Mouse (Mus musculus) ES-CJ7 (cell line): ENCODE results near the gene Dbp.

Experiments used
- DNase-seq: peaks from one replicate; pipeline ENCODE4 v3.0.0; 2011; ENCODE audit warnings: low read depth, low spot score

The Dbp gene

DNA sequence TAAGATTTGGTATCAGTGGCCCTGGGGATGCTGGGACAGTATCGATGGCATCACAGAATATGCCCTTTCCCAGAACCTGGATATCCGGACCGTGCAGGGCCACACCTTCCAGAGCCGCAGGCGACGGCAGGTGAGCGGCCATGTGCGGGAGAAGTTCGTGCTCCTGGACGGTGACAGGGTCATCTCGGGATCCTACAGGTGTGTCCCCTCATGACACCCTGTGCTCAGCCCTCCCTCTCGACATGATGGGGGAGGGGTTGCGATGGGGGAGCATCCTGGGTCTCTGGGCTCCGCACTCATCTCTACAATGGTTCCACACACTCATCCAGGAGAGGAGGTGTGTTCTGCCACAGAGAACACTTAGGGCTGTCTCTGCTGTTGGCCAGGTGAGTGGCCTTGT, 18.9 kb downstream of the Dbp start:
- DNase-seq: no peak

DNA sequence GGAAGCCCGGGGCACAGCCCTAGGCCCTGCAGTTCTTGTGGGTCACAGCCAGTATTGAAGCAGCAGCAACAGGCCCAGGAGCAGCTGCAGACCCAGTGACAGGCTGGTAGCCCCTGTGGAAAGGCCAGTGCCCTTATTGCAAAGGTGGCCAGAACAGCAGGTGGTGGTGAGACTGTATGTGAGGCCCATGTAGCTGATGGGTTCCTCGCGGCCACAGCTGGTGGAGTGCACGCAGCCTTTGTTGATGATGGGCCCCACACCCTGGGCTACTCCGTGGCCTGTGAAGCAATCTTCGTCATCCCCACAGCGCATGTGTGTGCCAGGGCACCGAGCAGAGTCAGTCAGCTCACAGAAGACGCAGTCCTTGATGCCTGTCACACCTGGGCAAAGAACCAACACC, 20.3 kb downstream of the Dbp start:
- DNase-seq: no peak

DNA sequence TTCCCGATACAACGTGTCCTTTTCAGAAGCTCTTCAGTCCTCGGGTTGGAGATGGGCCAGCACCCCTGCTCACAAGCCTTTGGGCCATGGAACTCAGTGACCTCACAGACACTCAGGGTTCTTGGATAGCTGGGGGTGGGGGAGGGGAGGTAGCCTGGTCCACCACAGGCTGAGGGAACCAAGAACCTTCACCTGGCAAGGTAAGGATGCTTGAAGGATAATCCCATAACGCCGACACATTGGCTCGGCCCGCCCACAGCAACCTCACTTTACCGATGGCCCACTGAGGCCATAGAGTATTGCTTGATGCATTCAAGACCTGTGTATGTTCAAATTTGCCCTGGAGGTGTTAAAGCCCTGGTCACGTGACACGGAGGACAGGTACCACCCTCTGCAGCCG, 20.8 kb downstream of the Dbp start, which contains the start of gene Spaca4:
Gene Spaca4 (minus strand): TSS at position 101 of the 400 bp plus-strand sequence.
- DNase-seq: no peak

DNA sequence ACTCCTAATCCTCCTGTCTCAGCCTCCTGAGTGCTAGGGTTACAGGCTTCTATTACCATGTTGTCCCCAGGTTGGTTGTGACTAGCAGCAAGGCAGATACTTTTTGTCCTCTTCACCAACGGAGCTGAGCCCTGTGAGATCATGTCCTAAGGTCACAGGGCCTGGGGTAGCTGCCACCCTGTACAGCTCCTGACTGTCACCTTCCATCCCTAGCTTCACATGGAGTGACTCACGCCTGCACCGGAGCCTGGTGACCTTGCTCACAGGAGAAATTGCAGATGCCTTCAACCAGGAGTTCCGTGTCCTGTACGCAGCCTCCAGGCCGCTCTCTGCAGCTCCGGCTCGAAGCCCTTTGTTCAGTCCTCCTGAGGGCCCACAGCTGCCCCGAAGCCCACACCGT, 21.5 kb downstream of the Dbp start:
- DNase-seq: no peak

DNA sequence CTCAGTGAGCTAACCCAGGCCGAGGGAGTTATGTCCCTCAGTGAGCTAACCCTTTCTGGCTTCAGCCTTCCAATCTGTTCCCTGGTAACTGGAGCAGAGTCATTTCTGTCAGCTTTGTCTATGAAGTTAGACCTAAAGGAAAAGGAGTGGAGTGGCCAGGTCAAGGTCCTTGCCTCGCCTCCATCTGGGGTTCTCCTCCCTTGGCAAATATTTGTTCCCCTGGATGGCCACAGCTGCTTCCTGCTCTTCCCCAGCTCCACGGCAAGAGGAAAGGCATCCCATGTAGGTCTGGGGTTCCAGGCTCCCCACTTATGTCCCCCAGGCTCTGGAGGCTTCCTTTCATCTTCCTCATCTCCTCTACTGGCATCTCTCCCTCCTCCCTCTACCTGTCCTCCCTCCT, 22.7 kb downstream of the Dbp start:
- no peak for DNase-seq

DNA sequence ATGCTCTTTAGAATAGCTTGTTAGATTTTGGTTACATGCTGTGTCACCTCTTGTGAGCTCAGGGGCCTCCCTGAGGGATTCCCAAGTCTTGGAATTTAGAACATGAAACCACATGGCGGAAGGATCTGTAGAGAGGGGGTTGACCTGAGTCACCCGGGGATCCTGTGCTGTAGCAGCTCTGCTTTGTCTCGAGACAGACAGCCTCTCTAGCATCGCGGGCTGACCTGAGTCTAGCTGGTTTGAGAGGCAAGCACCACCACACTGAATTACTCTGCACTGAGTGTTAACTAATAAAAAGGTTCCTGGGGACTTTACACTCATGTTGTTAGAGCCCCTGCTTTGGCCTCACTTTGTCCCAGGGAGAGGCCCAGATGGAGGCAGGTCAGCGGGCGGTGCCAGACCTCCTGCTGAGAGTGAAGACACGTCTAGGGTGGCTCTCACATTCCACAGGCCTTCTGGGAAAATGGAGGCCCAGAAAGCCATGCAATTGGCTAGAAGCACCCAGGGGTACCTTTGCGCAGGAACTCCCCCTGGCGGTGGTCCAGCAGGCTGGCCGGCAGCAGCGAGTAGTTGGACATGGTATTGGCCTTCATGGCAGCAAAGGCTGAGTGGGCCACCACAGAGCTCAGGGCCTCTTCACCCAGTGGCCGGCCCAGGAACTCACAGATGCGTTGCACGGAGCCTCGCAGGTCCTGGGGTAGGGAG, 26.0 kb downstream of the Dbp start:
- DNase-seq: peak; percentile 85

DNA sequence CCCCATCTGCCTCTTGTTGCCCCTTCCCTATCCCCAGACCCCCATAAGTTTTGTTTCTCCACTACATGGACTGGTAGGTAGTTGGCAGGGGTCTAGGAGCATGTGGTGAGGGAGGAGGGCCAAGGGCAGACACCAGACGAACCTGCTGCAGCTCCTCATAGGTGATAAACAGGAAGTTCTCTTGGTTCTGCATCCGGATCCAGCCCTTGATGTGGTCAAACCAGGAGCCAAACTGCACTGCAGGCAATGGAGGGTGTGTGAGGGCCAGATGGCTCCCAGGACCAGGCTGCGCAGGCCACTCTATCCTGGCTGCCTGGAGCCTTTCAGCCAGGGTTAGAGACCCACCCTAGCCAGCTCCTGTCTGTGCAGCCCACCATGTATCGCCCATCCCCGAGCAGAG, 28.6 kb downstream of the Dbp start:
- no peak for DNase-seq

DNA sequence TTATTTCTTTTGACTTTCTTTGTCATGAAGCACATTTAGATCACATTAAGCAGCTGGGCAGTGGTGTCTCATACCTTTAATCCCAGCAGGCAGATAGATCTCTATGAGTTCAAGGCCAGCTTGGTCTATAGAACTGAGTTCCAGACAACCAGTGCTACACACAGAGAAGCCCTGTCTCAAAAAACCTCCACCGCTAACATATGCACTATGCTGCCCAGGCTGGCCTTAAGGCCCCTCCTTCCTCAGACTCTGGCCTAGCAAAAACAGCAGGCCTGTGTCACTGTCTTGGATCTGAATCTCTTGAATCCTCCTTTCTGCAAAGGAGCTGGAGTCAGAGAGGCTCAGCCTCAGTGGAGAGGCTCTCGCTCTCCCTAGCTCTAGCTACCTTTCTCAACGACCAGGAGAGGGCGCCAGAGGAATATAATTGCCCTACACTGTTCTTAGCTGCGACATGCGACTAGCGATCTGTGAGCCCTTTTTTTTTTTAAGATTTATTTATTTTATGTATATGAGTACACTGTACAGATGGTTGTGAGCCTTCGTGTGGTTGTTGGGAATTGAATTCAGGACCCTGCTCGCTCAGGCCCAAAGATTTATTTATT, 34.4 kb downstream of the Dbp start:
- DNase-seq: peak; percentile 56

DNA sequence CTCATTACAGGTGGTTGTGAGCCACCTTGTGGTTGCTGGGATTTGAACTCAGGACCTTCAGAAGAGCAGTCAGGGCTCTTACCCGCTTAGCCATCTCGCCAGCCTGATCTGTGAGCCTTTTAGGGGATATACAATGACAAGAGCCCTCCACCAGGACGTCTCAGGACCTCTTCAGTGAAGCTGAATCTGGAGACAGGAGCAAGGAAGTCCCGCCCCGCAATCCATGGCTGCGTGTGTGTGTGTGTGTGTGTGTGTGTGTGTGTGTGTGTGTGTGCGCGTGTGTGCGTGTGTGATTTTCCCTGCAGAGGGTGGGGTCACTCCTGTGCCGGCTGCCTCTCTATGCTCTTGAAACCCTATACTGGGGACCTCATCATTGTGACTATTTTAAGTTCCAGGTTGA, 34.9 kb downstream of the Dbp start:
- DNase-seq: no peak

DNA sequence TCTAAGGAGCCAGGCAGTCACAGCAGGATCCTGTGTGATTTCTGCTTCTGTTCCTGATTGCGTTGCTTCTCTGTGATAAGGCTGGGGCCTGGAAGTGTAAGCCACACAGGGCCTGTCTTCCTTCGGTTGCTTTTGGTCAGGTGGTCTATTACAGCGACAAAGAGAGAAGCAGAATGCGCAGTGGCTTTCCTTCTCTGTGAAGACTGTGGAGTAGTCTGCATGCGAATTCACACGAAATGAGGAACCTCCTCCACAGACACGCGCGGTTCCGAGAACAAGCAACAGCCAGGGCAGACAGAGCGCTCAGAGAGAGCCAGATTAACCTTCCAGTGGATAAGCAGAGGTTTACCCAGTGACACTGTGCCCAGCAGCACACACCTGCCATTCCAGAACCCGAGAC, 36.4 kb downstream of the Dbp start:
- DNase-seq: no peak

DNA sequence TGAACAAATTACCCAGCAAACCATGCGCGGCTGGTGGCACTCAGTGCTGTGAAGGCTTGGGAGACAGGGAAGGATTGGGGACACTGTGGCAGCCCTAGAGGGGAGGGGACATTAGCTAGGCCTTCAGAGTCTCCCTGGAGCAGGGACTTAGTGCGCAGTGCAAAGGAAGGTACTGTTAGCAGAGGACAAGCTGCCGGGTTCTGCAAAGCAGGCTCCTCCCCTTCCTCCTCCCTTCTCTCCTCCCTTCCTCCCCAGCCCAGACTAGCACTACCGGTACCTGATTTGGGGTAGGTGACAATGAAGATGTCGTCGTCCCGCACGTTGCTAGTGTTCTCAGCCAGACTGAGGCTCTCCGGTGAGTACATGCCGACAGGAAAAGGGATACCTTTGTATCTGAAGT, 36.9 kb downstream of the Dbp start:
- DNase-seq: no peak

DNA sequence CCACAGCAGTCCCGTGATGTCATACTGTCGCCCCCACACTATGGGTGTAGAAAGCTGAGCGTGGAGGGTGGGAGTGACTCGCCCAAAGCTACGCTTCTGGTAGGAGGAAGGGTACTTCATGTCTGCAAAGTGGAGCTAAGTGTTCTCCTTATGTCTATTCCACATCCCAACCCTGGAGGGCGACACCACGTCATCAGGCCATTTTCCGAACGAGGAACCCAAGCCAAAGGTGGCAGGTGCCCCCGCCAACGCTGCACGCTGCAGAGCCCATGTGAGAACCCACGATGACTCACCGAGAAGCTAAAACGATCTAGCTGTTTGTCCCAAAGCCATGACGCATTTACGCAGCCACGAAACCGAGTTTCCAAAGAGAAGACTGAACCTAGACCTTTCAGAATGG, 37.5 kb downstream of the Dbp start:
- peak; percentile 48 for DNase-seq

DNA sequence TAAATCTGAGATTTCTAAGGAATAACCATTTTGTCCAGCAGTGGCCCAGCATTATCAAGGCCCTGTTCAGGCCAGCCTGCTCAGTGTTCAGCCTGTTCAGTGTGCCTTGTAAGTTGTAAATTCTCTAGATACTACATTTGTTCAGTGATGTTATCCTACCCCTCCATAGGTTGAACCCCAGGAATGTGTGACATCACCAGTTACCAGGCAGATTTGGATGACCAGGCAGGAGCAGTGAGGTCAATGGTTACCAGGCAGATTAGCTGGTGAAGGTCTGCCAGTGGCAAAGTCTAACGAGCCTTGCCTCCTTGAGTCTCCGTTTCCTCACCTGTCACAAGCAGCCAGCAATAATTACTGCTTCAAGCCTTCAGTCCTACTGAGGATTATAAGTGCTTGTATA, 39.5 kb downstream of the Dbp start:
- peak; percentile 69 for DNase-seq

DNA sequence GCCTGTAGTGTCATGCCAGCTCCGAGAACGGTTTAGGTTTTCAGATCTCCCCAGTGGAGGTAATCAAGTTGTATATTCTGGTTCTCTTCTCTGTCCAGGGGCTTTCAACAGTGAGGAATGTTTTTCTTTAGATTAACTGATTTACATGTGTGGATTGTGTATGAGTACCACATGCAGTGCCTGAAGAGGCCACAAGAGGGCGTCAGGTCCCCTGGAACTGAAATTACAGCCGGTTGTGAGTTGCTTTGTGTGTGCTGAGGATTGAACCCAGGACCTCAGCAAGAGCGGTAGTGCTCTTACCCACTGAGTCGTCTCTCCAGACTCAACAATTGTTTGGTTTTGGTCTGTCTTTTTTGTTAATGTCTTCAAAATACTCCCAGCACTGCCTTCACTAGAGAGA, 41.6 kb downstream of the Dbp start:
- peak; percentile 60 for DNase-seq

DNA sequence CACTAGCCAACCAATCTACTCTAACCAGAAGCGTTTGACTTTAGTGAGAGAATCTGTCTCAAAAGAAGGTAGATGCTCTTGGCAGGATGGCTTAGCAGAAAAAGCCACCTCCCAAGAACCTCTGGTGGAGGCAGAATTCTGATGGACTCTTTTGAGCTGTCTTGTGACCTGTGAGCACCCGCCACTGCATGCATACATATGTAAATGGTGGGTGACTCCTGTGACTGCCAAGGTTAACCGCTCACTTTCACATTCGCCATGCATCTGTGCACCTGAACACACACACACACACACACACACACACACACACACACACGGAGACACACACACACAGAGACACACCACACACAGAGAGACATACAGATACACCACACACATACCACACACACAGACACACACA, 42.6 kb downstream of the Dbp start:
- no peak for DNase-seq

DNA sequence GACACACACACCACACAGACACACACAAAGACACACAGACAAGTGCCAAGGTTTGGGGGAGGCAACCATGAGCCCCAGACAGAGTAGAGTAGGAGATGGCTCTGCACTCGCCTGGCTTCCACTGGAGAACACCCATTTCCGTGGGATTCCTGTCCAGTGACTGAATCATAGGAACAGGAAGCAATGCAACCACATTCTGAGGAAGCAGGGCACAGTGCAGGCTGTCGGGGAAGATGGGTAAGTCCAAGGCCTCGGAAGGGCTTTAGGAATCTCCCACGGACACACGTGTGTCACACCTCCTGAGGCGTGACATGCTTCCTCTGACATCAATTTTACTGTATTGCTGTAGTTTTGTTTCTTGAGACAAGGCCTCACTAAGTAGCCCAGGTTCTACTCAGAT, 43.2 kb downstream of the Dbp start:
- DNase-seq: no peak

DNA sequence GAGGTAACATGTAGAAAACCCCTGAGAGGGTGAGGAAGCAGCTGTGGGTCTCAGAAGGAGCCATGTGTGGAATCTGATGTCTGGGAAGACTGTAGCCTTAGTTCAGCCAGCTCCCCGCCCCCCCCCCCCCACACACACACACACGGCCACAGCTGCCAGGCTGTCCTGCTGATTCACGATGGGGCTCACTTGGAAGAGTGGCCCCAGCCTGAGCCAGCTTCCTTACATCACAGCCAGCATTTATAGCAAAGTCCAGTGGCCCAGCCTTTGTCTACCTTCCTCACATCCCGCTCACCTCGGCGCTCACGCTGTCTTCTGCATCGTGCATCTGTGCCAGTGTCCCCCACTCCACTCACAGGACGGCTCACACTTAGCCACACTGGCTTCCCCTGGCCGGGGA, 44.5 kb downstream of the Dbp start:
- no peak for DNase-seq

DNA sequence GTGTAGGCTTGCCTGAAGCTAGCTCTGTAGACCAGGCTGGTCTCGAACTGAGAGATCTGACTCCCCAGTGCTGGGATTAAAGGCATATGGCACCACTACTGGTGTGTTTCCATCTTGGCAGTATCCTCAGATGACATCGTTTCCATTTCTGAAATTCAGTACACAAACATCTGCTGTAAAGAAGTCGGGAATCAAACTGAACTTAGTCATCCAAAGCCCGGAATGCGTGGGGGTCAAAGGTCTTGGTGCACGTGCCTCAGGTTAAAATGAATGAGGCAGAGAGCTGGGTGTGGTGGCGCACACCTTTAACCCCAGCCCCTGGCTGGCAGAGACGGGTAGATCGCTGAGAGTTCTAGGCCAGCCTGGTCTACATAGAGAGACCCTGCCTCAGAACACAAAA, 45.3 kb downstream of the Dbp start:
- no peak for DNase-seq

DNA sequence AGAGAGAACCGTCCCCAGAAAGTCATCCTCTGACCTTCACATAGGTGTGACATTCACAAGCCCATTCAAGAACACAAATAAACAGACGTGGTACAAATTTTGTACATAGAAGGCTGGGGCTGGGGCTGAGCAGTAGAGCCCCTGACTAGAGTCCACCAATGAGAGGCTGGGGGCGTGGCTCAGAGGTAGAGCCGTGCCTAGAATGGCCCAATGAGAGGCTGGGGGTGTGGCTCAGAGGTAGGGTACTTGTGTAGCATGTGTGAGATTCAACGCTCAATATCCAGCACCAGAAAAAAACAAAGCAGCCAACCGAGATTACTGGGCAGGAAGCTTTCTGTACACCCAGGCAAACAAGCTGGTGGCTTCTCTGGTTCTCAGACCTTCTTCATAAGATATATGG, 50.8 kb downstream of the Dbp start:
- DNase-seq: peak; percentile 39

DNA sequence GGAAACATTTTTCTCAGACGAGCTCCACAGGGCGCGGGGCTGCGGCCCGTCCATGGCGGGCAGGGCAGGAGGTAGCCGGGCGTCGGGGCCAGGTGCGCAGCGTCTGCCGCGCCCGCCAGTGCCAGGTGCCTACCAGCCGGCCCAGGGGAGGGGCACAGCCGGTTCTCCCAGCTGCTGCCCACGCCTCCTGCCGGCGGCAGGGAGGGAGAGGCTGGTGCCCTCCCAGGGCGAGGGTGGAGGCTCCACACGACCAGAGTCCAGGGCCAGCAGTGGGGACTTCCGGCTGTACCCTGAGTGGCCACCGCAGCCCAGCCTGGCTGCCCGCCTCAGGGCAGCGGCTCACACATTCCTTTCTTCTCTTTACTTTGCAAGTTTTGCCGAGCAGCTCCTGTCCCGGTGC, 54.5 kb downstream of the Dbp start:
- DNase-seq: no peak
